Mouse (Mus musculus): ENCODE data around the gene Tuba1b. TPM values are rescaled to one million over a fixed set of nuclear protein-coding genes. Genes with fewer than 3 reads are reported as not detected.

Tuba1b gene
- 903 and 1,010 TPM in 2 replicates for polyA plus RNA-seq (2015; fragmentation: Nextera tagmentation; extraction: Ambion mirVana)

DNA sequence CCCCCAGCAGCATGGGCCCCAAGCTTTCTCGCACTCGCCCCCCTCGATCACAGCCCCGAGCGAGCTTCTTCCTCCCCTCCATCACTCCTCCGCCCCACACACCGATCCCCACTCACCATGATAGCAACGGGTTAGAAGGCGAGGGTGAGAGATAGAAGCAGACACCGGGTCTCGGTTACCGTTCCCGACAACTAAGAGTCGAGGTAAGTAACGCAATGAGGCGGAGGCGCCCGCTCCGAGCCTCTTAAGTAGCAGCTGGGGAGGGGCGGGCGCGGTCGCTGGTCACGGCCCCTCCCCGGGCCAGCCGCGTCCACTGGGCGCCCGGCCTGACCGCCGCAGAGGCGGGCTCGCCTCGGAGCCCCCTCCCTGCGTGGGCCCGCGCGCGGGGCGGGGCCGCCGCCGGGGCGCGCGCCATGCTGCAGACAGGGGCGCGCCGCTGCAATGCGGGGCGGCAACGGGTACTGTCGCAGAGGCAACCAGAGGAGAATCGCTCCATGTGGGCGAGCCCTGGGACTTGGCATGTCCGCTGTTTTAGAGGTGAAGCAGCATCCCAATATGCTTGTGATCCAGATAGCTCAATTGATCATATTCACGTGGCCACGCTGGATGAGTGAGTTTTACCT is at the start of gene Tuba1b:
Tuba1b (minus strand) TSS at position 349 of the 623 bp plus-strand sequence.
- peak; percentile 21; the same call in 1 of the 2 replicates for TF ChIP-seq CTCF (IDR thresholded peaks at IDR 0.05; ENCODE audit: low read depth)
- Histone ChIP-seq H3K9ac (ENCODE audit: low read depth, low read length) (peak within 1 kb of the TSS; percentile 86), H3K27me3 (ENCODE audit: insufficient read depth, low read length) (no peaks in the 10 kb centered on the region), H3K27ac (peak within 1 kb of the TSS; percentile 95), H3K4me1 (replicated peaks; ENCODE audit: insufficient read depth, low read length) (no peaks in the 10 kb centered on the region; the same call in 1 of the 2 replicates), H3K36me3 (ENCODE audit: insufficient read depth, low read length) (peaks cover 13% of the 10 kb centered on the region), H3K4me3 (replicated peaks; ENCODE audit: low read depth, low read length) (peak within 1 kb of the TSS; percentile 79), H3K4me2 (ENCODE audit: low read length) (peak within 1 kb of the TSS; percentile 83), H3K9me3 (replicated peaks; ENCODE audit: low read length) (no peaks in the 10 kb centered on the region)
- ATAC-seq (replicated peaks; ENCODE audit: low FRiP score, low read depth) (peak; percentile 95), DNase-seq (ENCODE audit: low spot score) (peak; percentile 95)
- under 1% methylated on average over 52 of the region's 58 CpGs for WGBS

- Histone ChIP-seq H3K4me2 (ENCODE audit: low read length) (no peak overlapping the region), H3K9me3 (replicated peaks; ENCODE audit: low read length) (no peaks in the 10 kb centered on the region), H3K4me3 (replicated peaks; ENCODE audit: low read depth, low read length) (no peak overlapping the region), H3K36me3 (ENCODE audit: insufficient read depth, low read length) (no peaks in the 10 kb centered on the region), H3K27me3 (ENCODE audit: insufficient read depth, low read length) (no peaks in the 10 kb centered on the region), H3K9ac (ENCODE audit: low read depth, low read length) (no peak overlapping the region), H3K4me1 (replicated peaks; ENCODE audit: insufficient read depth, low read length) (peaks cover 8% of the 10 kb centered on the region), H3K27ac (no peak overlapping the region)
- 60% methylated on average over 16 of the region's 16 CpGs for WGBS
- DNase-seq (ENCODE audit: low spot score) (no peak), ATAC-seq (replicated peaks; ENCODE audit: low FRiP score, low read depth) (no peak)
- no peak for TF ChIP-seq CTCF (IDR thresholded peaks at IDR 0.05; ENCODE audit: low read depth)
Measured at GRCm38 (mm10) chr15:98983431-98984081, 49.2 kb upstream of the Tuba1b start.

DNA sequence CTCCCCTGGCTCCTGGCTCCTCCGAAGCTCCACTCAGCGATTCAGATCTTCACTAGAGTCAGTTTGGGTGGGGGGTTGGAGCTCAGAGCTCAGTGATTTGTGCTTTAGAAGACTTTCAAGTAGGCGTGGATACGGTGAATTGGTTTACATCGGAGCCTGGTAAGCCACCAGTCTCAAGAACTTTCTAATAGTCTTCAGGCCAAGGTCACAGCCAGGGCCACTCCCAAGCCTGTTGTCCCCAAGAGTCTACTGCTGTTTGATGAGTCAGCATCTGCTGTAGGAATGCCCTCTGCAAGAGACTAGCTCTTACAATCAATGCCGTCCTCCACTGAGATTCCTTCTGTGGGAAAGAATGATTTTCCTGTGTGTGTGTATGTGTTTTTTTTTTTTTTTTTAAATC is 47.7 kb upstream of the Tuba1b start:
- H3K4me1 ChIP-seq (replicated peaks; ENCODE audit: insufficient read depth, low read length) = peaks cover 16% of the 10 kb centered on the region
- no peak overlapping the region for H3K27ac ChIP-seq
- H3K4me3 ChIP-seq (replicated peaks; ENCODE audit: low read depth, low read length) = no peak overlapping the region
- H3K4me2 ChIP-seq (ENCODE audit: low read length) = no peak overlapping the region
- WGBS = 76% methylated on average over 6 of the region's 6 CpGs
- DNase-seq (ENCODE audit: low spot score) = no peak
- no peaks in the 10 kb centered on the region for H3K27me3 ChIP-seq (ENCODE audit: insufficient read depth, low read length)
- no peak overlapping the region for H3K9ac ChIP-seq (ENCODE audit: low read depth, low read length)
- H3K36me3 ChIP-seq (ENCODE audit: insufficient read depth, low read length) = no peaks in the 10 kb centered on the region
- no peak for ATAC-seq (replicated peaks; ENCODE audit: low FRiP score, low read depth)
- no peak for TF ChIP-seq CTCF (IDR thresholded peaks at IDR 0.05; ENCODE audit: low read depth)
- no peaks in the 10 kb centered on the region for H3K9me3 ChIP-seq (replicated peaks; ENCODE audit: low read length)

- Histone ChIP-seq H3K36me3 (ENCODE audit: insufficient read depth, low read length) (no peaks in the 10 kb centered on the region), H3K4me3 (replicated peaks; ENCODE audit: low read depth, low read length) (no peak overlapping the region), H3K27me3 (ENCODE audit: insufficient read depth, low read length) (no peaks in the 10 kb centered on the region), H3K4me2 (ENCODE audit: low read length) (no peak overlapping the region), H3K27ac (no peak overlapping the region), H3K9ac (ENCODE audit: low read depth, low read length) (no peak overlapping the region), H3K9me3 (replicated peaks; ENCODE audit: low read length) (no peaks in the 10 kb centered on the region), H3K4me1 (replicated peaks; ENCODE audit: insufficient read depth, low read length) (peaks cover 17% of the 10 kb centered on the region)
- 46% methylated on average over 7 of the region's 7 CpGs for WGBS
- no peak for DNase-seq (ENCODE audit: low spot score)
- no peak for TF ChIP-seq CTCF (IDR thresholded peaks at IDR 0.05; ENCODE audit: low read depth)
- ATAC-seq (replicated peaks; ENCODE audit: low FRiP score, low read depth) = no peak
Measured at GRCm38 (mm10) chr15:98980012-98980614, 45.7 kb upstream of the Tuba1b start.

GRCm38 (mm10) chr15:98978409-98979172 is 44.2 kb upstream of the Tuba1b start:
- 53% methylated on average over 20 of the region's 20 CpGs for WGBS
- TF ChIP-seq CTCF (IDR thresholded peaks at IDR 0.05; ENCODE audit: low read depth) = no peak
- DNase-seq (ENCODE audit: low spot score) (no peak), ATAC-seq (replicated peaks; ENCODE audit: low FRiP score, low read depth) (no peak)
- peaks cover 15% of the 10 kb centered on the region for H3K4me1 ChIP-seq (replicated peaks; ENCODE audit: insufficient read depth, low read length)
- H3K36me3 ChIP-seq (ENCODE audit: insufficient read depth, low read length) = no peaks in the 10 kb centered on the region
- H3K9ac ChIP-seq (ENCODE audit: low read depth, low read length) = no peak overlapping the region
- no peaks in the 10 kb centered on the region for H3K9me3 ChIP-seq (replicated peaks; ENCODE audit: low read length)
- H3K4me2 ChIP-seq (ENCODE audit: low read length) = 0 out of 2 replicates have a peak overlapping the region, but pooled peaks have one; percentile 15
- H3K27ac ChIP-seq = peak overlapping the region; percentile 63; the same call in 1 of the 2 replicates
- H3K27me3 ChIP-seq (ENCODE audit: insufficient read depth, low read length) = no peaks in the 10 kb centered on the region
- H3K4me3 ChIP-seq (replicated peaks; ENCODE audit: low read depth, low read length) = no peak overlapping the region

Measured in kidney, postnatal 0 days (tissue).